ENCODE assay signal across 29 mouse cellular contexts in genomic region chr13:24100516-24101094, GRCm38 (mm10).
DNase-seq lines count a peak whose midpoint lies in the region; ATAC-seq and TF ChIP-seq lines count a peak whose summit lies in the region.
"Had no signal": no experiment of that assay in that cellular context is flagged by ENCODE, and none has a peak within 500 bp of the region (broad histone marks: within the 10 kb centered on the region; RNA-seq: fewer than 3 reads in every experiment).

No protein-coding gene starts in this region.

- TF ChIP-seq EP300 in lung, postnatal 0 days (IDR thresholded peaks at IDR 0.05), result no peak
- TF ChIP-seq EP300 in liver, embryonic 14.5 days (IDR thresholded peaks at IDR 0.05; ENCODE audit: low read depth), result no peak

- H3K9me3 ChIP-seq in forebrain, postnatal 0 days (ENCODE audit: low read length), result no peaks in the 10 kb centered on the region
- no peaks in the 10 kb centered on the region for H3K9me3 ChIP-seq in forebrain, embryonic 11.5 days (ENCODE audit: control insufficient read depth, low read length)
- no peaks in the 10 kb centered on the region for H3K9me3 ChIP-seq in lung, postnatal 0 days (ENCODE audit: low read length)
- no peaks in the 10 kb centered on the region for H3K9me3 ChIP-seq in liver, embryonic 14.5 days (ENCODE audit: control insufficient read depth, low read length)
- H3K9me3 ChIP-seq in kidney, embryonic 16.5 days (ENCODE audit: low read length), result no peaks in the 10 kb centered on the region
- H3K9me3 ChIP-seq: forebrain, embryonic 12.5 days; heart, embryonic 13.5 days; midbrain, embryonic 12.5 days; neural tube, embryonic 12.5 days had no signal

- no peak overlapping the region for H3K4me2 ChIP-seq in forebrain, postnatal 0 days (ENCODE audit: low read depth)
- H3K4me2 ChIP-seq in forebrain, embryonic 11.5 days (ENCODE audit: low read depth, low read length, severe bottlenecking), result no peak overlapping the region
- H3K4me2 ChIP-seq in lung, postnatal 0 days (replicated peaks; ENCODE audit: low read depth, low read length), result no peak overlapping the region
- no peak overlapping the region for H3K4me2 ChIP-seq in liver, embryonic 14.5 days (ENCODE audit: low read depth)
- no peak overlapping the region for H3K4me2 ChIP-seq in kidney, embryonic 16.5 days (replicated peaks; ENCODE audit: low read depth, low read length)
- H3K4me2 ChIP-seq: forebrain, embryonic 12.5 days; heart, embryonic 13.5 days; hindbrain, embryonic 14.5 days; midbrain, embryonic 12.5 days; neural tube, embryonic 12.5 days had no signal

- peak; percentile 40 for DNase-seq in forebrain, postnatal 0 days
- no peak for DNase-seq in forebrain, embryonic 11.5 days (ENCODE audit: low spot score)
- peak; percentile 27 for DNase-seq in lung, postnatal 0 days (ENCODE audit: low spot score)
- DNase-seq in lung, adult 18-20 months, result no peak
- DNase-seq in R1 (ENCODE audit: low read depth, low spot score), result peak; percentile 15
- no peak for DNase-seq in liver, embryonic 14.5 days (ENCODE audit: low read depth in 3 of 3, low spot score in 3 of 3)
- DNase-seq: adrenal gland, postnatal 14 days; cerebellum, adult 11-12 months; cerebellum, adult 9-11 months; embryo, embryonic 11 days; gastrocnemius, postnatal 36 days; heart, adult 2 months; heart, postnatal 10 days; kidney, adult 9 months; kidney, postnatal 14 days; lung, postnatal 10 days; right cerebral cortex, adult 18-20 months; spleen, adult 18-20 months; thymus, postnatal 25 days had no signal

- 0 out of 2 replicates have a peak overlapping the region, but pooled peaks have one; percentile 35 for H3K27ac ChIP-seq in forebrain, postnatal 0 days (ENCODE audit: low read depth, low read length)
- H3K27ac ChIP-seq in forebrain, embryonic 11.5 days (ENCODE audit: low read depth, low read length), result no peak overlapping the region
- no peak overlapping the region for H3K27ac ChIP-seq in lung, postnatal 0 days (ENCODE audit: low read length)
- H3K27ac ChIP-seq in liver, embryonic 14.5 days, result no peak overlapping the region
- H3K27ac ChIP-seq in kidney, embryonic 16.5 days (ENCODE audit: low read length), result no peak overlapping the region
- H3K27ac ChIP-seq: forebrain, embryonic 12.5 days; heart, adult 2 months; heart, embryonic 13.5 days; hindbrain, embryonic 14.5 days; midbrain, embryonic 12.5 days; neural tube, embryonic 12.5 days had no signal

- ATAC-seq in forebrain, postnatal 0 days, result no peak
- ATAC-seq in forebrain, embryonic 11.5 days (replicated peaks; ENCODE audit: low FRiP score), result no peak
- ATAC-seq in lung, postnatal 0 days, result peak; percentile 20; the same call in 1 of the 2 replicates
- ATAC-seq in liver, embryonic 14.5 days (ENCODE audit: insufficient read depth), result peak; percentile 52; the same call in 1 of the 2 replicates
- ATAC-seq in kidney, embryonic 16.5 days (ENCODE audit: low FRiP score, low TSS enrichment), result no peak
- ATAC-seq: intestine, postnatal 0 days; Patski had no signal

- H3K4me1 ChIP-seq in forebrain, postnatal 0 days (ENCODE audit: insufficient read depth), result 0 out of 2 replicates have a peak, but pooled peaks cover 2% of the 10 kb centered on the region
- H3K4me1 ChIP-seq in forebrain, embryonic 11.5 days (replicated peaks; ENCODE audit: control insufficient read depth, insufficient read depth, low read length), result no peaks in the 10 kb centered on the region
- H3K4me1 ChIP-seq in lung, postnatal 0 days (ENCODE audit: insufficient read depth, low read depth, low read length), result no peaks in the 10 kb centered on the region
- H3K4me1 ChIP-seq in liver, embryonic 14.5 days (replicated peaks; ENCODE audit: control insufficient read depth in 2 of 2, insufficient read depth in 2 of 2, low read length in 1 of 2), result no peaks in the 10 kb centered on the region; a peak in 1 of 4 replicates
- H3K4me1 ChIP-seq in kidney, embryonic 16.5 days (ENCODE audit: insufficient read depth, low read length), result no peaks in the 10 kb centered on the region
- H3K4me1 ChIP-seq: midbrain, embryonic 12.5 days had no signal

- H3K36me3 ChIP-seq in forebrain, postnatal 0 days (ENCODE audit: insufficient read depth), result no peaks in the 10 kb centered on the region
- H3K36me3 ChIP-seq in forebrain, embryonic 11.5 days (ENCODE audit: control insufficient read depth, insufficient read depth, low read length), result no peaks in the 10 kb centered on the region
- no peaks in the 10 kb centered on the region for H3K36me3 ChIP-seq in lung, postnatal 0 days (ENCODE audit: insufficient read depth, low read length)
- no peaks in the 10 kb centered on the region for H3K36me3 ChIP-seq in liver, embryonic 14.5 days (replicated peaks; ENCODE audit: control insufficient read depth, insufficient read depth, low read depth)
- H3K36me3 ChIP-seq in kidney, embryonic 16.5 days (ENCODE audit: insufficient read depth, low read length), result 0 out of 2 replicates have a peak, but pooled peaks cover 4% of the 10 kb centered on the region
- H3K36me3 ChIP-seq: forebrain, embryonic 12.5 days; heart, embryonic 13.5 days; midbrain, embryonic 12.5 days; neural tube, embryonic 12.5 days had no signal

- H3K9ac ChIP-seq in forebrain, postnatal 0 days, result no peak overlapping the region
- no peak overlapping the region for H3K9ac ChIP-seq in forebrain, embryonic 11.5 days (ENCODE audit: low read length)
- no peak overlapping the region for H3K9ac ChIP-seq in lung, postnatal 0 days (replicated peaks; ENCODE audit: low read depth)
- H3K9ac ChIP-seq in liver, embryonic 14.5 days (replicated peaks), result no peak overlapping the region
- no peak overlapping the region for H3K9ac ChIP-seq in kidney, embryonic 16.5 days (replicated peaks; ENCODE audit: low read length)
- H3K9ac ChIP-seq: forebrain, embryonic 12.5 days; heart, embryonic 13.5 days; hindbrain, embryonic 14.5 days; midbrain, embryonic 12.5 days; neural tube, embryonic 12.5 days had no signal

- TF ChIP-seq CTCF in forebrain, postnatal 0 days (IDR thresholded peaks at IDR 0.05; ENCODE audit: low read depth), result no peak
- TF ChIP-seq CTCF in lung, postnatal 0 days (IDR thresholded peaks at IDR 0.05), result no peak
- TF ChIP-seq CTCF in liver, embryonic 14.5 days (IDR thresholded peaks at IDR 0.05; ENCODE audit: low read depth), result no peak

- H3K27me3 ChIP-seq in forebrain, postnatal 0 days (ENCODE audit: insufficient read depth, low read length), result no peaks in the 10 kb centered on the region
- no peaks in the 10 kb centered on the region for H3K27me3 ChIP-seq in forebrain, embryonic 11.5 days (ENCODE audit: control insufficient read depth, insufficient read depth, low read length)
- H3K27me3 ChIP-seq in lung, postnatal 0 days (replicated peaks; ENCODE audit: insufficient read depth, low read length), result no peaks in the 10 kb centered on the region
- H3K27me3 ChIP-seq in liver, embryonic 14.5 days (ENCODE audit: control insufficient read depth, insufficient read depth, low read length), result no peaks in the 10 kb centered on the region
- no peaks in the 10 kb centered on the region for H3K27me3 ChIP-seq in kidney, embryonic 16.5 days (ENCODE audit: insufficient read depth, low read length)
- H3K27me3 ChIP-seq: forebrain, embryonic 12.5 days; midbrain, embryonic 12.5 days; neural tube, embryonic 12.5 days; Patski had no signal

- no peak overlapping the region for H3K4me3 ChIP-seq in forebrain, postnatal 0 days (ENCODE audit: low read depth, low read length)
- H3K4me3 ChIP-seq in forebrain, embryonic 11.5 days (ENCODE audit: low read depth, low read length), result no peak overlapping the region
- no peak overlapping the region for H3K4me3 ChIP-seq in lung, postnatal 0 days (ENCODE audit: low read depth, low read length)
- no peak overlapping the region for H3K4me3 ChIP-seq in liver, embryonic 14.5 days (ENCODE audit: insufficient read depth in 1 of 2, low read depth in 2 of 2, low read length in 2 of 2)
- H3K4me3 ChIP-seq in kidney, embryonic 16.5 days (ENCODE audit: low read length), result no peak overlapping the region
- H3K4me3 ChIP-seq: erythroblast, embryonic 14.5 days; forebrain, embryonic 12.5 days; heart, adult 2 months; heart, embryonic 13.5 days; midbrain, embryonic 12.5 days; myocyte; neural tube, embryonic 12.5 days had no signal

- 77% methylated on average over 11 of the region's 11 CpGs for WGBS in forebrain, postnatal 0 days
- 88% methylated on average over 11 of the region's 11 CpGs for WGBS in forebrain, embryonic 11.5 days
- 64% methylated on average over 11 of the region's 11 CpGs for whole genome bisulfite sequencing in lung, postnatal 0 days
- 49% methylated on average over 11 of the region's 11 CpGs for WGBS in liver, embryonic 14.5 days (ENCODE audit: insufficient replicate concordance)
- 92% methylated on average over 11 of the region's 11 CpGs for WGBS in kidney, embryonic 16.5 days

Comparison
In these comparisons a context has a peak if more than half of its experiments do, and no peak if none do; other contexts are left out.
1. DNase-seq: peak in forebrain, postnatal 0 days (single experiment), lung, postnatal 0 days (single experiment) and R1 (single experiment); none in forebrain, embryonic 11.5 days (single experiment), lung, adult 18-20 months (0 of 2) and liver, embryonic 14.5 days (0 of 3).
2. ATAC-seq: peak in lung, postnatal 0 days (single experiment) and liver, embryonic 14.5 days (single experiment); none in forebrain, postnatal 0 days (single experiment), forebrain, embryonic 11.5 days (single experiment) and kidney, embryonic 16.5 days (single experiment).